In the genomic region with DNA sequence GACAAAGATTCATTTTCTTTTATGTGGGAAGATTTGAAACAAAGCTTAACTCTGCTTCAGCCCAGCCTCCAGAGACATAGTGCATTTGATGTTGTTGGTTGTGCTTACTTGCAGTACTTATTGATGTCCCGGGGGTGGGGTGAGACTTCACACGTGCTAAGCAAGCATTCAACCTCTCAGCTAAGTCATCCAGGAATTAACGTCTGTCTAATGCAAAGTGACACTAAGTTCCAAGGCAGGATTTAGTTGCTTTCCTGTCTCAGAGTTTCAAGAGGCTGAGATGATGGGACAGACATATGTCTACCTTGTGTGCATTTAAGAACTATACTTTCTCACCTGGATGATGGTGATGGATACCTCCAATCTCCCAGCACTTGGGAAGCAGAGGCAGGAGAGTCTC, we compare ENCODE assay signal across 28 mouse cellular contexts.
"Had no signal": no experiment of that assay in that cellular context is flagged by ENCODE, and none has a peak within 500 bp of the region (broad histone marks: within the 10 kb centered on the region; RNA-seq: fewer than 3 reads in every experiment).

No protein-coding gene starts in this region.

- H3K4me3 ChIP-seq: embryonic facial prominence, embryonic 10.5 days; embryonic facial prominence, embryonic 12.5 days; embryonic facial prominence, embryonic 13.5 days; embryonic facial prominence, embryonic 15.5 days; erythroblast, embryonic 14.5 days; forebrain, embryonic 10.5 days; forebrain, embryonic 12.5 days; forebrain, embryonic 13.5 days; forebrain, embryonic 15.5 days; gastrocnemius, adult 2 months had no signal

- H3K4me1 ChIP-seq: embryonic facial prominence, embryonic 10.5 days; embryonic facial prominence, embryonic 12.5 days; embryonic facial prominence, embryonic 13.5 days; embryonic facial prominence, embryonic 15.5 days; forebrain, embryonic 10.5 days; forebrain, embryonic 12.5 days; forebrain, embryonic 13.5 days; forebrain, embryonic 15.5 days had no signal

- DNase-seq: cerebellum, adult 18-20 months; cerebellum, adult 2 months; cerebellum, adult 8-10 months; cerebellum, adult 9-10 months; cerebellum, adult 9-11 months; cerebellum, postnatal 10 days; cerebellum, postnatal 14 days; cerebellum, postnatal 25 days; cerebellum, postnatal 36 days; embryo, embryonic 11 days; forebrain, postnatal 0 days; gastrocnemius, adult 2 months; gastrocnemius, postnatal 10 days; gastrocnemius, postnatal 14 days; gastrocnemius, postnatal 25 days; gastrocnemius, postnatal 36 days; heart, adult 18-20 months had no signal

- H3K27ac ChIP-seq: embryonic facial prominence, embryonic 10.5 days; embryonic facial prominence, embryonic 12.5 days; embryonic facial prominence, embryonic 13.5 days; embryonic facial prominence, embryonic 15.5 days; forebrain, embryonic 10.5 days; forebrain, embryonic 12.5 days; forebrain, embryonic 13.5 days; forebrain, embryonic 15.5 days; gastrocnemius, adult 2 months had no signal

- ATAC-seq: forebrain, embryonic 13.5 days; forebrain, embryonic 14.5 days; forebrain, embryonic 15.5 days; forebrain, embryonic 16.5 days; forebrain, postnatal 0 days had no signal

- H3K4me2 ChIP-seq: embryonic facial prominence, embryonic 12.5 days; embryonic facial prominence, embryonic 13.5 days; embryonic facial prominence, embryonic 15.5 days; forebrain, embryonic 12.5 days; forebrain, embryonic 13.5 days; forebrain, embryonic 15.5 days had no signal

- H3K27me3 ChIP-seq: embryonic facial prominence, embryonic 12.5 days; embryonic facial prominence, embryonic 13.5 days; embryonic facial prominence, embryonic 15.5 days; forebrain, embryonic 12.5 days; forebrain, embryonic 13.5 days; forebrain, embryonic 15.5 days had no signal

- H3K36me3 ChIP-seq: embryonic facial prominence, embryonic 10.5 days; embryonic facial prominence, embryonic 12.5 days; embryonic facial prominence, embryonic 13.5 days; embryonic facial prominence, embryonic 15.5 days; forebrain, embryonic 10.5 days; forebrain, embryonic 12.5 days; forebrain, embryonic 15.5 days had no signal

- H3K9me3 ChIP-seq: embryonic facial prominence, embryonic 10.5 days; embryonic facial prominence, embryonic 12.5 days; embryonic facial prominence, embryonic 13.5 days; embryonic facial prominence, embryonic 15.5 days; forebrain, embryonic 10.5 days; forebrain, embryonic 12.5 days; forebrain, embryonic 13.5 days; forebrain, embryonic 15.5 days had no signal

- H3K9ac ChIP-seq: embryonic facial prominence, embryonic 12.5 days; embryonic facial prominence, embryonic 13.5 days; embryonic facial prominence, embryonic 15.5 days; forebrain, embryonic 12.5 days; forebrain, embryonic 13.5 days; forebrain, embryonic 15.5 days; forebrain, postnatal 0 days had no signal
